Comparison of ENCODE assay signal across 13 mouse cellular contexts in genomic region chr1:193188257-193188656, GRCm38 (mm10). TPM values are rescaled to one million over a fixed set of nuclear protein-coding genes. Genes with fewer than 3 reads are reported as not detected.
DNase-seq lines count a peak whose midpoint lies in the region; ATAC-seq and TF ChIP-seq lines count a peak whose summit lies in the region.
"Had no signal": no experiment of that assay in that cellular context is flagged by ENCODE, and none has a peak within 500 bp of the region (broad histone marks: within the 10 kb centered on the region; RNA-seq: fewer than 3 reads in every experiment).

No protein-coding gene starts in this region.

- H3K4me3 ChIP-seq in forebrain, embryonic 15.5 days: no peak overlapping the region
- H3K4me3 ChIP-seq in forebrain, embryonic 10.5 days: no peak overlapping the region
- H3K4me3 ChIP-seq in hindbrain, postnatal 0 days (ENCODE audit: low read length): no peak overlapping the region
- H3K4me3 ChIP-seq in hindbrain, embryonic 16.5 days (ENCODE audit: low read length): no peak overlapping the region
- H3K4me3 ChIP-seq in embryonic facial prominence, embryonic 10.5 days: no peak overlapping the region
- H3K4me3 ChIP-seq in limb, embryonic 13.5 days: no peak overlapping the region

- no peak overlapping the region for H3K9ac ChIP-seq in forebrain, embryonic 15.5 days (replicated peaks)
- no peak overlapping the region for H3K9ac ChIP-seq in hindbrain, postnatal 0 days (replicated peaks; ENCODE audit: low read length)
- H3K9ac ChIP-seq in hindbrain, embryonic 16.5 days (ENCODE audit: low read depth, low read length): no peak overlapping the region
- H3K9ac ChIP-seq in limb, embryonic 13.5 days: no peak overlapping the region

- no peaks in the 10 kb centered on the region for H3K36me3 ChIP-seq in forebrain, embryonic 15.5 days
- H3K36me3 ChIP-seq in forebrain, embryonic 10.5 days (replicated peaks): no peaks in the 10 kb centered on the region
- no peaks in the 10 kb centered on the region for H3K36me3 ChIP-seq in hindbrain, postnatal 0 days (ENCODE audit: insufficient read depth, low read length)
- no peaks in the 10 kb centered on the region for H3K36me3 ChIP-seq in hindbrain, embryonic 16.5 days (ENCODE audit: control insufficient read depth, insufficient read depth, low read length)
- H3K36me3 ChIP-seq in embryonic facial prominence, embryonic 10.5 days (replicated peaks): no peaks in the 10 kb centered on the region
- no peaks in the 10 kb centered on the region for H3K36me3 ChIP-seq in limb, embryonic 13.5 days

- H3K27me3 ChIP-seq in forebrain, embryonic 15.5 days: no peaks in the 10 kb centered on the region
- peaks cover 4% of the 10 kb centered on the region; the same call in 1 of the 2 replicates for H3K27me3 ChIP-seq in forebrain, embryonic 10.5 days (ENCODE audit: poor library complexity, severe bottlenecking)
- no peaks in the 10 kb centered on the region for H3K27me3 ChIP-seq in hindbrain, postnatal 0 days (ENCODE audit: insufficient read depth, low read length)
- H3K27me3 ChIP-seq in hindbrain, embryonic 16.5 days (replicated peaks; ENCODE audit: control insufficient read depth, insufficient read depth, low read length): no peaks in the 10 kb centered on the region
- H3K27me3 ChIP-seq in embryonic facial prominence, embryonic 10.5 days (replicated peaks; ENCODE audit: low read depth, poor library complexity, severe bottlenecking): 0 out of 2 replicates have a peak, but pooled peaks cover 4% of the 10 kb centered on the region
- no peaks in the 10 kb centered on the region for H3K27me3 ChIP-seq in limb, embryonic 13.5 days

- TF ChIP-seq CTCF in hindbrain, postnatal 0 days (IDR thresholded peaks at IDR 0.05; ENCODE audit: low read depth): no peak

- DNase-seq in forebrain, embryonic 10.5 days (ENCODE audit: extremely low spot score, low spot score): no peak
- DNase-seq in hindbrain, postnatal 0 days (ENCODE audit: low spot score): no peak
- no peak for DNase-seq in embryonic facial prominence, embryonic 10.5 days (ENCODE audit: low spot score)
- no peak for DNase-seq in thymus, postnatal 36 days
- DNase-seq: adrenal gland, adult 8-10 months; heart, adult 11 months; kidney, adult 8-10 months; liver had no signal

- no peak for ATAC-seq in forebrain, embryonic 15.5 days (replicated peaks)
- ATAC-seq in hindbrain, postnatal 0 days: no peak
- no peak for ATAC-seq in hindbrain, embryonic 16.5 days
- ATAC-seq in limb, embryonic 13.5 days (ENCODE audit: low FRiP score, low read depth): no peak
- ATAC-seq in granulocyte monocyte progenitor cell, adult 5-6 weeks (replicated peaks; ENCODE audit: poor library complexity, severe bottlenecking): no peak

- 87% methylated on average over 6 of the region's 6 CpGs for WGBS in forebrain, embryonic 15.5 days
- 89% methylated on average over 6 of the region's 6 CpGs for WGBS in forebrain, embryonic 10.5 days
- 85% methylated on average over 6 of the region's 6 CpGs for WGBS in hindbrain, postnatal 0 days
- 92% methylated on average over 6 of the region's 6 CpGs for WGBS in hindbrain, embryonic 16.5 days
- 91% methylated on average over 6 of the region's 6 CpGs for WGBS in embryonic facial prominence, embryonic 10.5 days
- 76% methylated on average over 6 of the region's 6 CpGs for WGBS in limb, embryonic 13.5 days

- peaks cover 18% of the 10 kb centered on the region for H3K4me1 ChIP-seq in forebrain, embryonic 15.5 days
- peaks cover 19% of the 10 kb centered on the region for H3K4me1 ChIP-seq in forebrain, embryonic 10.5 days
- H3K4me1 ChIP-seq in hindbrain, postnatal 0 days (ENCODE audit: insufficient read depth, low read length): 0 out of 2 replicates have a peak, but pooled peaks cover 3% of the 10 kb centered on the region
- peaks cover 2% of the 10 kb centered on the region; the same call in 1 of the 2 replicates for H3K4me1 ChIP-seq in hindbrain, embryonic 16.5 days (ENCODE audit: control insufficient read depth, insufficient read depth, low read depth, low read length)
- H3K4me1 ChIP-seq in embryonic facial prominence, embryonic 10.5 days: peaks cover 22% of the 10 kb centered on the region
- H3K4me1 ChIP-seq in limb, embryonic 13.5 days: peaks cover 41% of the 10 kb centered on the region

- H3K4me2 ChIP-seq in forebrain, embryonic 15.5 days (replicated peaks): no peak overlapping the region
- no peak overlapping the region for H3K4me2 ChIP-seq in hindbrain, postnatal 0 days (ENCODE audit: low read depth, low read length)
- H3K4me2 ChIP-seq in hindbrain, embryonic 16.5 days (ENCODE audit: low read length): no peak overlapping the region
- no peak overlapping the region for H3K4me2 ChIP-seq in limb, embryonic 13.5 days (replicated peaks)

- no peaks in the 10 kb centered on the region for H3K9me3 ChIP-seq in forebrain, embryonic 15.5 days
- no peaks in the 10 kb centered on the region for H3K9me3 ChIP-seq in forebrain, embryonic 10.5 days
- H3K9me3 ChIP-seq in hindbrain, postnatal 0 days (ENCODE audit: low read length): no peaks in the 10 kb centered on the region
- no peaks in the 10 kb centered on the region for H3K9me3 ChIP-seq in hindbrain, embryonic 16.5 days (ENCODE audit: control insufficient read depth, low read length)
- no peaks in the 10 kb centered on the region for H3K9me3 ChIP-seq in embryonic facial prominence, embryonic 10.5 days
- no peaks in the 10 kb centered on the region for H3K9me3 ChIP-seq in limb, embryonic 13.5 days

- H3K27ac ChIP-seq in forebrain, embryonic 15.5 days (replicated peaks): peak overlapping the region; percentile 58; the same call in 1 of the 2 replicates
- H3K27ac ChIP-seq in forebrain, embryonic 10.5 days: no peak overlapping the region
- H3K27ac ChIP-seq in hindbrain, postnatal 0 days: 0 out of 2 replicates have a peak overlapping the region, but pooled peaks have one; percentile 12
- no peak overlapping the region for H3K27ac ChIP-seq in hindbrain, embryonic 16.5 days (ENCODE audit: low read depth, low read length)
- H3K27ac ChIP-seq in embryonic facial prominence, embryonic 10.5 days (replicated peaks): peak overlapping the region; percentile 79; the same call in 1 of the 2 replicates
- peak overlapping the region; percentile 80; the same call in 1 of the 2 replicates for H3K27ac ChIP-seq in limb, embryonic 13.5 days

RNA-seq across cellular contexts. Expression of gene Traf3ip3, which starts 13.2 kb away (rescaled TPM):
- polyA plus RNA-seq in forebrain, embryonic 15.5 days (2015; fragmentation: Nextera tagmentation; extraction: Ambion mirVana): 1.3 TPM in 2 replicates
- 1.5 and 2.0 TPM in 2 replicates for polyA plus RNA-seq in forebrain, embryonic 10.5 days (2016; fragmentation: Nextera tagmentation; extraction: Ambion mirVana)
- 0.78 and 1.5 TPM in 2 replicates for total RNA-seq in hindbrain, postnatal 0 days (2014; rRNA removed)
- 1.9 TPM in 2 replicates for polyA plus RNA-seq in hindbrain, postnatal 0 days (2015; fragmentation: Nextera tagmentation; extraction: Ambion mirVana)
- polyA plus RNA-seq in hindbrain, embryonic 16.5 days (2015; fragmentation: Nextera tagmentation; extraction: Ambion mirVana): 1.9 and 4.0 TPM in 2 replicates
- 0.71 and 0.88 TPM in 2 replicates for polyA plus RNA-seq in embryonic facial prominence, embryonic 10.5 days (2016; fragmentation: Nextera tagmentation; extraction: Ambion mirVana)
- 11.6 and 12.2 TPM in 2 replicates for polyA plus RNA-seq in limb, embryonic 13.5 days (2015; fragmentation: Nextera tagmentation; extraction: Ambion mirVana)
- 77.4 and 94.9 TPM in 2 replicates for total RNA-seq in granulocyte monocyte progenitor cell, adult 5-6 weeks (2014; fragmentation: Nextera tagmentation)
- total RNA-seq in granulocyte monocyte progenitor cell, adult 5-6 weeks (2017): 61.3 and 96.4 TPM in 2 replicates

RNA-seq across cellular contexts. Expression of gene Lamb3, which starts 19.2 kb away (rescaled TPM):
- polyA plus RNA-seq in forebrain, embryonic 15.5 days (2015; fragmentation: Nextera tagmentation; extraction: Ambion mirVana): 0.41 and 0.62 TPM in 2 replicates
- polyA plus RNA-seq in forebrain, embryonic 10.5 days (2016; fragmentation: Nextera tagmentation; extraction: Ambion mirVana): 0.14 and 0.20 TPM in 2 replicates
- total RNA-seq in hindbrain, postnatal 0 days (2014; rRNA removed): 1.0 and 1.3 TPM in 2 replicates
- polyA plus RNA-seq in hindbrain, postnatal 0 days (2015; fragmentation: Nextera tagmentation; extraction: Ambion mirVana): 0.36 and 0.52 TPM in 2 replicates
- 0.29 and 0.56 TPM in 2 replicates for polyA plus RNA-seq in hindbrain, embryonic 16.5 days (2015; fragmentation: Nextera tagmentation; extraction: Ambion mirVana)
- polyA plus RNA-seq in embryonic facial prominence, embryonic 10.5 days (2016; fragmentation: Nextera tagmentation; extraction: Ambion mirVana): 0.31 and 0.66 TPM in 2 replicates
- polyA plus RNA-seq in limb, embryonic 13.5 days (2015; fragmentation: Nextera tagmentation; extraction: Ambion mirVana): 2.3 and 3.6 TPM in 2 replicates
- total RNA-seq in granulocyte monocyte progenitor cell, adult 5-6 weeks (2014; fragmentation: Nextera tagmentation): 6.7 and 8.8 TPM in 2 replicates
- total RNA-seq in granulocyte monocyte progenitor cell, adult 5-6 weeks (2017): 2.9 and 3.2 TPM in 2 replicates

RNA-seq across cellular contexts. Expression of gene A130010J15Rik, which starts 20.4 kb away (rescaled TPM):
- polyA plus RNA-seq in forebrain, embryonic 15.5 days (2015; fragmentation: Nextera tagmentation; extraction: Ambion mirVana): 14.2 and 15.7 TPM in 2 replicates
- polyA plus RNA-seq in forebrain, embryonic 10.5 days (2016; fragmentation: Nextera tagmentation; extraction: Ambion mirVana): 17.0 and 18.1 TPM in 2 replicates
- total RNA-seq in hindbrain, postnatal 0 days (2014; rRNA removed): 11.2 and 14.8 TPM in 2 replicates
- polyA plus RNA-seq in hindbrain, postnatal 0 days (2015; fragmentation: Nextera tagmentation; extraction: Ambion mirVana): 8.7 and 8.9 TPM in 2 replicates
- polyA plus RNA-seq in hindbrain, embryonic 16.5 days (2015; fragmentation: Nextera tagmentation; extraction: Ambion mirVana): 10.0 and 11.2 TPM in 2 replicates
- polyA plus RNA-seq in embryonic facial prominence, embryonic 10.5 days (2016; fragmentation: Nextera tagmentation; extraction: Ambion mirVana): 16.4 and 18.0 TPM in 2 replicates
- polyA plus RNA-seq in limb, embryonic 13.5 days (2015; fragmentation: Nextera tagmentation; extraction: Ambion mirVana): 18.1 and 18.2 TPM in 2 replicates
- total RNA-seq in granulocyte monocyte progenitor cell, adult 5-6 weeks (2014; fragmentation: Nextera tagmentation): 6.2 and 6.7 TPM in 2 replicates
- total RNA-seq in granulocyte monocyte progenitor cell, adult 5-6 weeks (2017): 7.0 and 13.9 TPM in 2 replicates

RNA-seq across cellular contexts. Expression of gene Irf6, which starts 35.3 kb away (rescaled TPM):
- 0.52 and 0.79 TPM in 2 replicates for polyA plus RNA-seq in forebrain, embryonic 15.5 days (2015; fragmentation: Nextera tagmentation; extraction: Ambion mirVana)
- polyA plus RNA-seq in forebrain, embryonic 10.5 days (2016; fragmentation: Nextera tagmentation; extraction: Ambion mirVana): 3.8 and 3.9 TPM in 2 replicates
- 0.47 and 0.78 TPM in 2 replicates for total RNA-seq in hindbrain, postnatal 0 days (2014; rRNA removed)
- polyA plus RNA-seq in hindbrain, postnatal 0 days (2015; fragmentation: Nextera tagmentation; extraction: Ambion mirVana): 0.44 and 0.66 TPM in 2 replicates
- polyA plus RNA-seq in hindbrain, embryonic 16.5 days (2015; fragmentation: Nextera tagmentation; extraction: Ambion mirVana): 0.58 and 0.80 TPM in 2 replicates
- 9.0 and 11.1 TPM in 2 replicates for polyA plus RNA-seq in embryonic facial prominence, embryonic 10.5 days (2016; fragmentation: Nextera tagmentation; extraction: Ambion mirVana)
- 15.1 and 19.4 TPM in 2 replicates for polyA plus RNA-seq in limb, embryonic 13.5 days (2015; fragmentation: Nextera tagmentation; extraction: Ambion mirVana)
- total RNA-seq in granulocyte monocyte progenitor cell, adult 5-6 weeks (2014; fragmentation: Nextera tagmentation): not detected in 2 replicates
- 0.22 TPM in 1 of 2 replicates, not detected in the other for total RNA-seq in granulocyte monocyte progenitor cell, adult 5-6 weeks (2017)
- total RNA-seq: monocyte, adult 5-6 weeks had no signal

RNA-seq across cellular contexts. Expression of gene Diexf, which starts 58.2 kb away (rescaled TPM):
- polyA plus RNA-seq in forebrain, embryonic 15.5 days (2015; fragmentation: Nextera tagmentation; extraction: Ambion mirVana): 11.2 and 11.5 TPM in 2 replicates
- 10.2 TPM in 2 replicates for polyA plus RNA-seq in forebrain, embryonic 10.5 days (2016; fragmentation: Nextera tagmentation; extraction: Ambion mirVana)
- 8.6 and 9.8 TPM in 2 replicates for total RNA-seq in hindbrain, postnatal 0 days (2014; rRNA removed)
- 3.5 and 4.9 TPM in 2 replicates for polyA plus RNA-seq in hindbrain, postnatal 0 days (2015; fragmentation: Nextera tagmentation; extraction: Ambion mirVana)
- polyA plus RNA-seq in hindbrain, embryonic 16.5 days (2015; fragmentation: Nextera tagmentation; extraction: Ambion mirVana): 6.9 and 7.4 TPM in 2 replicates
- polyA plus RNA-seq in embryonic facial prominence, embryonic 10.5 days (2016; fragmentation: Nextera tagmentation; extraction: Ambion mirVana): 10.2 and 10.6 TPM in 2 replicates
- polyA plus RNA-seq in limb, embryonic 13.5 days (2015; fragmentation: Nextera tagmentation; extraction: Ambion mirVana): 9.4 and 10.4 TPM in 2 replicates
- 26.3 and 40.3 TPM in 2 replicates for total RNA-seq in granulocyte monocyte progenitor cell, adult 5-6 weeks (2014; fragmentation: Nextera tagmentation)
- total RNA-seq in granulocyte monocyte progenitor cell, adult 5-6 weeks (2017): 21.9 and 26.1 TPM in 2 replicates

Comparison
In these comparisons a context has a peak if more than half of its experiments do, and no peak if none do; other contexts are left out.
1. H3K27ac ChIP-seq: peak in forebrain, embryonic 15.5 days (single experiment), hindbrain, postnatal 0 days (single experiment), embryonic facial prominence, embryonic 10.5 days (single experiment) and limb, embryonic 13.5 days (single experiment); none in forebrain, embryonic 10.5 days (single experiment) and hindbrain, embryonic 16.5 days (single experiment).